Mouse (Mus musculus): ENCODE results near the gene Olfr887.

Gene Olfr887

DNA sequence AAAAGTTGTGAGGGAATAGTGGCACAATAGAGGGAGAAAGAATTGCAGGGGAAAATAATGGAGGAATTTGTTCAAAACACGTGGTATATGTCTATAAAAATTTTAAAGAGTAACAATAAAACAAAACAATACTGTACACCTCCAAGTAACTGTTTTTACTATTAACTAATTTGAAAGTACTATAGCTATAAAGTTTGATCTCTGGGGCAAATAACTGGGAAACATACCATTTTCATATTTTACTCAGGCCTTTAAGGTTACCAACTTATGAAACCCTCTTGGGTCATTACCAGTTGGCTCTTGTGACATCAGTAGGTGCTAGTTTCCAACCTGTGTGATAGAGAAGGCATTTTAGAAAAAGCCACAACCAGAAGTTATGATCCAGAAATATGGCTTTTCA, at the start of gene Olfr887:
Gene Olfr887, plus strand, starts transcription at position 301 of the 400 bp plus-strand sequence.
- no peak for DNase-seq (ENCODE audit: low spot score in 2 of 2)

DNA sequence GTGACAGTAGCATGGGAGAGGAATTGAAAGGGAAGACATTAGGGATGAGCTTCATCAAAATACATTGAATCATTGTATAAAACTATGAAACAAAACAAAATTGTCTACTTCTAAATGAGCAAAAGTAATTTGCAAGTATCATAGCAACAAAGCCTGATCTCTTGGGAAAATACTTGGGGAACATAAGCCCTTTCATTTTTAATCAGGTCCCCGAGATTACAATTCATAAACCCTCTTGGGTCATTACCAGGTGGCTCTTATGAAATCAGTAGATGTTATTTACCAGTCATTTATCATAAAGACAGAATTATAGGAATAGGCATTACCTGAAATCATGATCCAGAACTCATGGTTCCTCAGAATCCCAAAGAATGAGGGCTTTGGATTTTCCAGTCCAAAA, 37.6 kb upstream of the Olfr887 start, which contains the start of gene Olfr884:
Gene Olfr884, plus strand, starts transcription at position 301 of the 400 bp plus-strand sequence.
- DNase-seq (ENCODE audit: low spot score in 2 of 2) = no peak

DNA sequence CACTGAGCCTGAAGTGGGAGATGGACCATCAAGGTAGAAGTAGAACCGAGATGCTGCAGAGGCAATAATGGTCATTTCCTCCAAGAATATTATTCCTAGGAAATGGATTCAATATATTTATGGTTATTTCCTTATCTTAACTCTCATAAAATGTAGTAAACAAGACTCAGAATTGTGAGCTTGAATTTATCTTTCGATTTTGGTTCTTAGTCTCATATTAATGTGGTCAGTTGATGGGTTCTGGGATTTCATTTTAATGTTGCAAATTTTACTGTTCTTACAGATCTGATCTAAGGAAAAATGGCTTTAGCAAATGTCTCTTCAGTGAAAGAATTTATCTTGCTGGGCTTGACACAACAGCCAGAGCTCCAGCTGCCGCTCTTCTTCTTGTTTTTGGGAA, 22.9 kb upstream of the Olfr887 start, which contains the start of gene Olfr885:
Gene Olfr885, plus strand, starts transcription at position 301 of the 400 bp plus-strand sequence.
- DNase-seq (ENCODE audit: low spot score in 2 of 2) = no peak

DNA sequence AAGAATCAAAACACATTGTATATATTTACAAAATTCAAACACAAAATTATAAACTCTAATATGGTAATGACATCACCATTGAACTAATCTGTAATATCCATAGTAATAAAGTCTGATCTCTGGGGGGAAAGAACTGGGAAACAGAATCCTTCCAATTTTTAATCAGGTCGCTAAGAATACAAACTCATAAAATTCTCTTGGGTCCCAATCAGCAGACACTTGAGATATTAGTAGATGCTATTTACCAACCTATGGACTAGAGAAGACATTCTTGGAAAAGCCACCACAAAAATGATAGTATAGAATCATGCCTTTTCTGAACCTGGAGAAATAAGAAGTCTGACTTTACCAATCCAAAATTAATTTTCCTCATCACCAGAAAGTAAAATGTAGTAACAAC, 24.0 kb downstream of the Olfr887 start, which contains the start of gene Olfr888:
Gene Olfr888, plus strand, starts transcription at position 301 of the 400 bp plus-strand sequence.
- DNase-seq (ENCODE audit: low spot score in 2 of 2) = no peak

DNA sequence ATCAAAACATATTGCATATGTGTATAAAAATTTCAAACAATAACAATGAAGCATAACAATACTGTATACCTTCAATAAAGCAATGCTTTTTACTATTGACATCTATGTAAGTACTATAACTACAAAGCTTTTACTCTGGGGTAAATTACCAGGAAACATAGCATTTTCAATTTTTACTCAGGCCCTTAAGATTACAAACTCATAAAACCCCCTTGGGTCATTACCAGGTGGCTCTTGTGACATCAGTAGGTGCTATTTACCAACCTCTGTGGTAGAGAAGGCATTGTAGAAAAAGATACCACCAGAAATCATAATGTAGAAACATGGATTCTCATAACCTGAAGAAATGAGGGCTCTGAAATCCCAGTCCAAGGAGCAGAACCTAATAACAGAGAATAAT, 31.0 kb downstream of the Olfr887 start, which contains the start of gene Olfr889:
Gene Olfr889, plus strand, starts transcription at position 301 of the 400 bp plus-strand sequence.
- DNase-seq (ENCODE audit: low spot score in 2 of 2) = no peak
